Mouse (Mus musculus) embryonic facial prominence, embryonic 14.5 days (tissue): ENCODE data around the gene Cpz. TPM values are rescaled to one million over a fixed set of nuclear protein-coding genes. Genes with fewer than 3 reads are reported as not detected.

ENCODE experiments used
- ATAC-seq: fragments of 200-750 bp; cut with Nextera tagmentation; 2 replicates; pipeline ENCODE4 v1.8.0; 2017; ENCODE audit warnings: low read depth, moderate number of reproducible peaks, moderate TSS enrichment
- DNase-seq: peaks from one replicate; pipeline ENCODE4 v3.0.0-alpha.2; 2015; ENCODE audit warnings: low spot score
- H3K27ac ChIP-seq: fragments of 300-500 bp; sonication (generic); replicated peaks from 2 replicates; pipeline ENCODE4 v1.5.1; 2014; ENCODE audit warnings: low read depth, mild to moderate bottlenecking, low read length, moderate library complexity
- H3K27me3 ChIP-seq: fragments of 300-500 bp; sonication (generic); replicated peaks from 2 replicates; pipeline ENCODE4 v1.6.1; 2014; ENCODE audit warnings: low read length; ENCODE audit not compliant: control insufficient read depth, insufficient read depth
- H3K36me3 ChIP-seq: fragments of 300-500 bp; sonication (generic); 2 replicates; pipeline ENCODE4 v1.6.1; 2014; ENCODE audit warnings: low read length, mixed read lengths; ENCODE audit not compliant: control insufficient read depth, insufficient read depth
- H3K4me1 ChIP-seq: fragments of 300-500 bp; sonication (generic); 2 replicates; pipeline ENCODE4 v1.6.1; 2014; ENCODE audit warnings: antibody characterized with exemption, low read length; ENCODE audit not compliant: control insufficient read depth, insufficient read depth
- H3K4me2 ChIP-seq: fragments of 300-500 bp; sonication (generic); 2 replicates; pipeline ENCODE4 v1.6.1; 2014; ENCODE audit warnings: low read depth, mild to moderate bottlenecking, low read length, moderate library complexity, mixed read lengths
- H3K4me3 ChIP-seq: fragments of 300-500 bp; sonication (generic); 2 replicates; pipeline ENCODE4 v1.5.1; 2014; ENCODE audit warnings: low read depth, mild to moderate bottlenecking, low read length
- H3K9ac ChIP-seq: fragments of 300-500 bp; sonication (generic); 2 replicates; pipeline ENCODE4 v1.6.1; 2014; ENCODE audit warnings: low read depth, mild to moderate bottlenecking, low read length, moderate library complexity, mixed read lengths
- H3K9me3 ChIP-seq: fragments of 300-500 bp; sonication (generic); 2 replicates; pipeline ENCODE4 v1.6.1; 2016; ENCODE audit warnings: low read length; ENCODE audit not compliant: control insufficient read depth
- WGBS: fragments of 180-500 bp; shearing (Covaris S2); extraction: QIAGEN DNeasy Blood & Tissue Kit; methylation state at CpG from one replicate; pipeline ENCODE4 v1.1.7; 2014; 5-methylcytosine and 5-hydroxymethylcytosine counted together
- polyA plus RNA-seq: library from polyadenylated mRNA; unstranded; fragments of >200 nt; fragmentation: Nextera tagmentation; extraction: Ambion mirVana; gene quantifications from 2 replicates; pipeline ENCODE4 v1.2.1, GENCODE M21; 2014

Gene Cpz
- polyA plus RNA-seq, 1 experiment from 2014 or later = 20.4 TPM

- peak overlapping the region; percentile 52; the same call in 1 of the 2 replicates for H3K27ac ChIP-seq
- H3K27me3 ChIP-seq = peaks cover 15% of the 10 kb centered on the region
- no peak overlapping the region for H3K9ac ChIP-seq
- H3K4me3 ChIP-seq = peak overlapping the region; percentile 11; the same call in 1 of the 2 replicates
- peak; percentile 55; the same call in 1 of the 2 replicates for ATAC-seq
- no peaks in the 10 kb centered on the region for H3K9me3 ChIP-seq
- H3K4me1 ChIP-seq = peaks cover 12% of the 10 kb centered on the region
- peak overlapping the region; percentile 47 for H3K4me2 ChIP-seq
- no peaks in the 10 kb centered on the region for H3K36me3 ChIP-seq
- DNase-seq = peak; percentile 69
- WGBS = 16% methylated on average over 21 of the region's 21 CpGs
Measured at GRCm38 (mm10) chr5:35465966-35466635, 59.4 kb downstream of the Cpz start.

- H3K4me3 ChIP-seq = no peak overlapping the region
- no peaks in the 10 kb centered on the region for H3K9me3 ChIP-seq
- no peaks in the 10 kb centered on the region for H3K36me3 ChIP-seq
- H3K4me1 ChIP-seq = peaks cover 12% of the 10 kb centered on the region
- H3K4me2 ChIP-seq = no peak overlapping the region
- H3K27ac ChIP-seq = no peak overlapping the region
- DNase-seq (peak; percentile 31), ATAC-seq (0 out of 2 replicates have a peak, but pooled peaks have one; percentile 34)
- 13% methylated on average over 8 of the region's 8 CpGs for WGBS
- no peak overlapping the region for H3K9ac ChIP-seq
- H3K27me3 ChIP-seq = peaks cover 16% of the 10 kb centered on the region
Measured at GRCm38 (mm10) chr5:35462081-35462480, 63.4 kb downstream of the Cpz start.

GRCm38 (mm10) chr5:35459760-35460159 lies 65.7 kb downstream of the Cpz start:
- Histone ChIP-seq H3K4me2 (no peak overlapping the region), H3K4me3 (no peak overlapping the region), H3K36me3 (no peaks in the 10 kb centered on the region), H3K27me3 (peaks cover 7% of the 10 kb centered on the region; the same call in 1 of the 2 replicates), H3K27ac (no peak overlapping the region), H3K9me3 (no peaks in the 10 kb centered on the region), H3K9ac (no peak overlapping the region), H3K4me1 (no peaks in the 10 kb centered on the region)
- DNase-seq (no peak), ATAC-seq (no peak)
- WGBS = 67% methylated on average over 4 of the region's 4 CpGs

GRCm38 (mm10) chr5:35458267-35458666 lies 67.2 kb downstream of the Cpz start:
- Histone ChIP-seq H3K9me3 (no peaks in the 10 kb centered on the region), H3K27ac (no peak overlapping the region), H3K36me3 (no peaks in the 10 kb centered on the region), H3K4me1 (peaks cover 5% of the 10 kb centered on the region; the same call in 1 of the 2 replicates), H3K9ac (no peak overlapping the region), H3K4me2 (no peak overlapping the region), H3K27me3 (peaks cover 7% of the 10 kb centered on the region; the same call in 1 of the 2 replicates), H3K4me3 (no peak overlapping the region)
- WGBS = 57% methylated on average over 3 of the region's 3 CpGs
- DNase-seq = peak; percentile 32
- ATAC-seq = no peak

- no peak overlapping the region for H3K9ac ChIP-seq
- no peak overlapping the region for H3K4me2 ChIP-seq
- peaks cover 5% of the 10 kb centered on the region; the same call in 1 of the 2 replicates for H3K4me1 ChIP-seq
- H3K4me3 ChIP-seq = no peak overlapping the region
- 64% methylated on average over 7 of the region's 7 CpGs for WGBS
- no peak overlapping the region for H3K27ac ChIP-seq
- H3K27me3 ChIP-seq = peaks cover 7% of the 10 kb centered on the region; the same call in 1 of the 2 replicates
- no peak for ATAC-seq
- no peak for DNase-seq
- no peaks in the 10 kb centered on the region for H3K9me3 ChIP-seq
- no peaks in the 10 kb centered on the region for H3K36me3 ChIP-seq
Measured at GRCm38 (mm10) chr5:35457364-35457763, 68.1 kb downstream of the Cpz start.

GRCm38 (mm10) chr5:35454187-35454800 lies 71.2 kb downstream of the Cpz start:
- ATAC-seq (peak; percentile 54; the same call in 1 of the 2 replicates), DNase-seq (peak; percentile 63)
- no peaks in the 10 kb centered on the region for H3K9me3 ChIP-seq
- H3K9ac ChIP-seq = no peak overlapping the region
- no peak overlapping the region for H3K4me3 ChIP-seq
- H3K4me2 ChIP-seq = no peak overlapping the region
- H3K27me3 ChIP-seq = no peaks in the 10 kb centered on the region
- no peak overlapping the region for H3K27ac ChIP-seq
- H3K4me1 ChIP-seq = peaks cover 5% of the 10 kb centered on the region; the same call in 1 of the 2 replicates
- H3K36me3 ChIP-seq = no peaks in the 10 kb centered on the region
- WGBS = 42% methylated on average over 17 of the region's 17 CpGs

Other genes with a start within 250 kb of the Cpz start
- 0.31 and 0.53 TPM in 2 replicates for gene Adra2c, start 247.4 kb downstream of the Cpz start, polyA plus RNA-seq
- gene Hmx1, start 136.6 kb downstream of the Cpz start, polyA plus RNA-seq = 3.4 and 3.6 TPM in 2 replicates
- gene Trmt44, start 49.4 kb upstream of the Cpz start, polyA plus RNA-seq = 6.6 and 7.1 TPM in 2 replicates
- 11.8 and 13.4 TPM in 2 replicates for gene Acox3, start 57.3 kb upstream of the Cpz start, polyA plus RNA-seq
- gene Htra3, start 154.1 kb upstream of the Cpz start, polyA plus RNA-seq = 42.5 and 46.4 TPM in 2 replicates
- 5.1 and 5.3 TPM in 2 replicates for gene Sh3tc1, start 214.3 kb upstream of the Cpz start, polyA plus RNA-seq
- 3.4 and 5.4 TPM in 2 replicates for gene Ablim2, start 232.2 kb upstream of the Cpz start, polyA plus RNA-seq